Mouse (Mus musculus) ZHBTc4 (cell line): Measurements from ENCODE around the gene Fyb2.

ENCODE experiments used
- DNase-seq: peaks from one replicate; pipeline ENCODE4 v3.0.0-alpha.2; 2011; ENCODE audit warnings: low read depth, low spot score

Gene Fyb2

DNA sequence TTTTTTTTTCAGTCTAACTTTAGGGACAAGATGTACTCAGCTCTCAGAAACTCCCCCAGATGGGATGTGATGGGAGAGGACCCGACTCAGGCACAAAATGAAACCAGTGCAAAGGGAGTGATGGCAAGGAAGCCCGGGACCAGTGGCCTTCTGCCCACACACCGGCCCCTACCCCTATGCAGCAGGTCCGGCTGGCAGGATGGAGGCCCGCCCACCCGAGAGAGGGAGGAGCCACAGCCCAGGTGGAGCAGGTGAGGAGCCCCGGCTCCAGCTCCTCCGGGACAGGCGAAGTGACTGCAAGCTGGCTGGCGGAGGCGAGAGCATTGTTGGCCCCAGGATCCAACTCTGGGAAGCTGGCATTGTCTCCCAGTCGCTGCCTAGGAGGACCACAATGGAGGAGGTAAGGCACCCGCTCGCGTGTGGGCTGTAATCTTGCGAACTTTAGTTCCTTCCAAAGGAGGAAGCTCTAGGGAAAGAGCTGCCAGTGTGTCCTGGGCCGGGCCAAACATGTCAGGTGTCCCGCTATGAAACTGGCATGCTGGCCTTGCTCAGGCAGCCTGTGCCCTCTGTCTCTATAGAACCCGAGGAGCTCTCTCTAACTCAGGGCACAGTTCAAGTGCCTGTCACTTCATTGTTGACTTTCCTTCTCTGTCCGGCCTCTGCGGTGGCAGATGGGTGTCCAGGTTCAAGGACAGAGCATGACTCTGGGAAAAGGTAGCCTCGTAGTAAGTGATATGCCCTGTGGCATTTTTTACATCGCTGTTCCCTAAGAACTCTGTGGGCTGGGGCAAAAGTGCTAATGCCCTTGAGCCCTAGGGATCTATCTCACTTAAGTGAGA is at the start of gene Fyb2:
Gene Fyb2 (plus strand): TSS at position 166 of the 839 bp plus-strand sequence.
- peak; percentile 39 for DNase-seq

GRCm38 (mm10) chr4:104864397-104864796 is 48.9 kb upstream of the Fyb2 start:
- no peak for DNase-seq

GRCm38 (mm10) chr4:104869581-104869980 is 43.7 kb upstream of the Fyb2 start:
- DNase-seq = no peak

DNA sequence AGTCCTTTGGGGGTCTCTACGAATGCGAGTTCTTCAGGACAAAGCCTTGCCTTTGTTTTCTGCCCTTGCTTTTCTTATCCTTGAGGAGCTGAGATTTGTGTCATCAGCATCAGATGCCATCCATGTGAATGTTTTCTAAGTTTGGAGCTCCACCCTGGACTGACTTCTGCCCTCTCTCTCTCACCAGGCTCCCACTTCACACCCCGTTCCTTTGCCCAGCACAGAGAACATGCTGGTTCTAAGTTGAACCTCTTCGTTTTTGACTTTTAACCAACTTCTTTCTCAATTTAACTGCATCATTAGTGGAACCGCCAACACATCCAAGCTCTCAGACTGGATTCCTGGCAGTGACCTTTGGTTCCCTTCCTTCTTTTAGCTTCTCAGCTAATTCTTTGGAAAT is 43.1 kb upstream of the Fyb2 start:
- no peak for DNase-seq

DNA sequence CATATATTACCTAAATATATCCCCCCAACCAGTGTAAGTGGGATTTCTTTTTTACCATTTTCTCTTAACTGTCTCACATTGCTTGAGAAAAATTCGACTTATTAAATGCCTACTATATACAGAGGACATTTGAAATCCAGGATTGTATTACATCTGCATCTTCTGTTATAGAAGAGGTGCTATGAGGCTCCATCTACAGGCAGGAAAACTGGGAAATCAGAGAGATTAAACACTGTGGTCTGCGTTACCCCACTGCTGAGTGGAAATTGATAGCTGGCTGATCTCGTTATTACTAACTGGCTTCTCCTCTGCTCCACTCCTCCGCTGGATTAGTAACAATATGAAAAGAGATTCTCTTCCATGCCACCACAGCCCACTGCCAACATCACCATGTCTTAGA is 37.4 kb upstream of the Fyb2 start:
- no peak for DNase-seq

- DNase-seq = no peak
Measured at GRCm38 (mm10) chr4:104876323-104876722, 36.9 kb upstream of the Fyb2 start, which contains the start of gene C8a. C8a (minus strand) TSS chr4:104876398.

GRCm38 (mm10) chr4:104887486-104887885 is 25.8 kb upstream of the Fyb2 start:
- no peak for DNase-seq

DNA sequence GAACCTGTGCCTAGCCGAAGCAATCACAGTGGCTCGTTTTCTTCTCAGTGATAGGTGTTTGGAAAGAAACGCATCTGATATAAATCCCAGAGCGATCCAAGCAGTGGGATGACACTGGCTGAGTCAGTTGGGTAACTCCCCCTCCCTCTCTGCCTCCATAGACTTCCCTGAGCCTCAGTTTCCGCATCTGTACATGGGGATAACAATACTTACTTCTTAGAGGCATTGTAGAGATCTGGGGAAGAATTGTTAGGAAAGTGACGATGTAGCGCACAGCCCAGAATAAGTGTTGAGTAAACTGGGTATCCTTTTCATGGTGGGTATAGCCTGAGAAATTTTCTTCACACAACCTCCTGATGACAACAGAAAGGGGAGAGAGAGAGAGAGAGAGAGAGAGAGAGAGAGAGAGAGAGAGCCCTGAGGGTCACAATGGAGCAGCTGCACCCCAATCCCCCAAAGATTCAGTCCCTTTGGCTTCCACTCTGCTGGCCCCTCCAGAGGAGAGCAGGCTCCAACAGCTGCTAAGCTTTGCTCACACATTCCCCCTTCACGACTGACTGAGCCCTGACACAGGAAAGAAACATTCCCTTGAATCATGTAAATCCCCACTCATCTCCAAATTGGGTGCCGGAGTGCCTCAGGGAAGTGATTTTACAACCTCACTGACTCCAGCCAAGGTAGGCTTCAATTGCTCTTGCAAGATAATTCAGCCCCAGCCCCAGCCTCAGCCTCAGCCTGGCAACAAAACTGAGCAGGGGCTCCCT is 24.6 kb upstream of the Fyb2 start:
- DNase-seq = no peak

GRCm38 (mm10) chr4:104891708-104892107 is 21.5 kb upstream of the Fyb2 start:
- no peak for DNase-seq

- no peak for DNase-seq
Measured at GRCm38 (mm10) chr4:104893588-104893987, 19.7 kb upstream of the Fyb2 start.

- DNase-seq = peak; percentile 59
Measured at GRCm38 (mm10) chr4:104894004-104894734, 19.1 kb upstream of the Fyb2 start.

GRCm38 (mm10) chr4:104902836-104903235 is 10.4 kb upstream of the Fyb2 start:
- no peak for DNase-seq

GRCm38 (mm10) chr4:104905049-104905448 is 8.2 kb upstream of the Fyb2 start:
- DNase-seq = no peak

DNA sequence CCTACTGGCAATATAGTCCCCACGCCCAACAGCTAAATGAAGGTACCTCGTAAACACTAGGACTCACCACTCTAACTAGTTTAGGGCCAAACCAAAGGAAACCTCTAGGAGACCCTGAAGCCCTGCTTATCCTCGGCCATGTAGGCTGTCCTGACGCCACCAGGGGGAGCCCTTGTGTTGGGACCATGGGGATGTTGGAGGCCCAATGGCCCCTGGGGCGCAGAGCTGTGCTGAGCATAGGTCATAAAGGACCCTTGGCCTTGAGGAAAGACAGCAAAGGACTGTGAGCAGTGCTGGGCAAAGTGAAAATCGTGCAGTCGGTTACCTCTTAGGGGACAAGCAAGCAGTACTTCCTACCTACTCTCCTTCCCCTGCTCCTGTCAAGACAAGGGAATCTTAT is 1.6 kb upstream of the Fyb2 start:
- peak; percentile 89 for DNase-seq

GRCm38 (mm10) chr4:104914711-104915247 is 1.5 kb downstream of the Fyb2 start:
- no peak for DNase-seq

GRCm38 (mm10) chr4:104918017-104918416 is 4.8 kb downstream of the Fyb2 start:
- DNase-seq = no peak

DNA sequence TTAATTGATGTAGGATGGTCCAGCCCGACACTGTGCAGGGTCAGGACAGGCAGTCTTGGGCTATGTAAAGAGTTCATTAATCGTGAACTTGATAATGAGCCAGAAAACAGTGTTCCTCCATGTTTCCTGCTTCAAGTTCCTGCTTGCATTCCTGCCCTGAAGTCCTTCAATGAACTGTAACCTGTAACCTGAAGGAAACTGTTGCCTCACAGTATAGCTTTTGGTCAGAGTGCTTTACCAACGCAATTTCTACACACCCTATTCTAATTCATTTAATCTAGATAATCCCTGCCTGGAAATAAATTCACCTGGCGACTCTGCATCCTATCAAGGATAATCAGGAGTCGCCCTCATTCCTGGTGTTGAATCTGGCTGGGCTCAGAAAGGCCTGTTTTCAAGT is 12.1 kb downstream of the Fyb2 start:
- no peak for DNase-seq

- DNase-seq = no peak
Measured at GRCm38 (mm10) chr4:104929165-104929564, 15.9 kb downstream of the Fyb2 start.

- DNase-seq = no peak
Measured at GRCm38 (mm10) chr4:104933620-104934019, 20.4 kb downstream of the Fyb2 start.

DNA sequence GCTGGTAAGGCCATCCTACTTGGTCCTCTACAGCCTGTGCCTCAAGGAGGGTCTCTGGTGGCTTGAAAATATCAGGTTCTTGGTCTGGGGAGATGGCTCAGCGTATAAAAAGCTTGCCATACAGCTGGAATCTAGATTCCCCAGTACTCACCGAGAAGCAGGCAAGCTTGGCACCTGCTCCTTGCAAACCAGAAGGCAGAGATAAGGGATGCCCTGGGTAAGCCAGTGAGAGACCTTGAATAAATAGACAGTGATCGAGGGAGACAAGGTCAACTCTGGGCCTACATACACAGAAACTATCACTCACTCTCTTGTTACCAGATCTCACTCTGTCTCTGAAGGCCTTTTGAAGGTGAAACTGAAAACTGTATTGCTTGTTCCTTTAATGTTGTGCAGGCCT is 21.7 kb downstream of the Fyb2 start:
- no peak for DNase-seq

- peak; percentile 85 for DNase-seq
Measured at GRCm38 (mm10) chr4:104935436-104935835, 22.2 kb downstream of the Fyb2 start.

DNA sequence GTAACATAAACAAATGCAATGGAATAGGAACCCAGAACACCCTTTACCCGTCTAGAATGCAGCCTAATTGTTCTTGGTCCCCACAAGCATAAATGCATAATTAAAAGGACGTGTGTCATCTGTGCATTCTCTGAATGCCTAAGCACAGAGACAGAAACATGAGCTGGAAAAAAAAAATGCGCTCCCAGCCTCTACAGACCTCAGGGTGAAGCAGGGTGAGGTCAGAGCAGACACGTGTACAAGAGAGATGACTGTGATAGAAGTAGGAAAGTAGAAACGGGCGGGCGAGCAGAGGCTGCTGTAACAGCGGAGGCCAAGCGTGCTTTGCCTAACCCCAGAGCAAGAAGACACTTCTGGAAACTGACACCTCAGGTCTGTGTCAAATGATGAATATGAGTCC is 22.8 kb downstream of the Fyb2 start:
- DNase-seq = no peak
